Mouse (Mus musculus) cortical plate, adult 2 months (tissue): ENCODE data around the gene Gorasp1.

Experiments
- CTCF ChIP-seq: fragments of 200-500 bp; IDR thresholded peaks from 2 replicates; pipeline ENCODE4 v1.5.1; 2011; ENCODE audit warnings: mild to moderate bottlenecking, control low read depth, low read length; ENCODE audit not compliant: insufficient read depth; ENCODE audit errors: extremely low read depth
- POLR2A ChIP-seq: fragments of 200-500 bp; IDR thresholded peaks from 2 replicates; pipeline ENCODE4 v1.6.1; 2011; ENCODE audit warnings: mild to moderate bottlenecking, low read length, control low read depth; ENCODE audit not compliant: insufficient read depth; ENCODE audit errors: extremely low read depth

DNA sequence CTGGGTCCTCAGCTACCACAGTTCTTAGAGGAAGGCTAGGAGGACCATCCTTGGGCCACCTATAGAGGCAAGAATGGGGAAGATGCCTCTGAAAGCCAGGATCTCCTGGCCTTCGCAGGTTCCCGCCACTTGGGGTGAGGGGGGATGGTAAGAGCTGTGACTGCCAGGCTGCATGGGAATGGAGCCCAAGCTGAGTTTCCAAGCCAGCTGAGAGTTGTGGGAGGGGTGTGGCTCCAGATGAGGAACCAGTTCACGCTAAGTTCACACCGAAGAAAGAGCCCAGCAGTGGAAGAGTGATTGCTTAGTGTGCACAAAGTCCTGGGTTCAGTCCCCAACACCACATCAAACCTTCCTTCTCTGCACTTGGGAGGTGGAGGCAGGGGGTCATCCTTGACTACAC, 24.9 kb upstream of the Gorasp1 start:
- TF ChIP-seq CTCF (no peak), POLR2A (no peak)
